In the genomic region with DNA sequence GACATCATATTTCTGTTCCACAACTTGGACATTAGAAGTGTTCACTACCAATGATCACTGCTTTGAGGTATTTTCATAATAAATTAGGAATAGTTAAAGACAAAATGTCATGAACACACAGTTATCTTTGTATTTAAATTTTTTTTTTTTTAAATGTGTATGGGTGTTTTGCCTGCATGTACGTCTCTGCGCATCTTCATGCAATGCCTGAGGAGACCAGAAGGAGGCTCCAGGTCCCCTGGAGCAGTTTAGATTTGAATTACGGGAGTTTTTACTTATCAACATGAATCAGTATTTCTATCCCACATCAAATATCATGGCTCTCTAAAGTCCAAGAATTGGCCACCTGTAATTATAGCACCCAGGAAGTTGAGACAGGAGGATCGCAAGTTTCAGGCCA, we compare ENCODE assay signal across 12 mouse cellular contexts. TPM values are rescaled to one million over a fixed set of nuclear protein-coding genes. Genes with fewer than 3 reads are reported as not detected.
A peak's percentile ranks its signal among the peaks of the same experiment; 100 is the strongest.
DNase-seq lines count a peak whose midpoint lies in the region; ATAC-seq and TF ChIP-seq lines count a peak whose summit lies in the region.
"Had no signal": no experiment of that assay in that cellular context is flagged by ENCODE, and none has a peak within 500 bp of the region (broad histone marks: within the 10 kb centered on the region; RNA-seq: fewer than 3 reads in every experiment).

No protein-coding gene starts in this region.

- 43% methylated on average over 4 of the region's 4 CpGs for WGBS in liver, adult 2 months

- H3K27ac ChIP-seq in liver, adult 2 months (replicated peaks; ENCODE audit: insufficient read depth, low read depth, low read length): no peak overlapping the region

- H3K9ac ChIP-seq in liver, adult 2 months (ENCODE audit: low read depth, low read length): no peak overlapping the region

- no peaks in the 10 kb centered on the region for H3K79me2 ChIP-seq in liver, adult 2 months (ENCODE audit: control insufficient read depth, insufficient read depth, low read length)

- H3K36me3 ChIP-seq in liver, adult 2 months (ENCODE audit: control insufficient read depth, insufficient read depth, low read length): no peaks in the 10 kb centered on the region

- no peak for ATAC-seq in cerebellum, adult (ENCODE audit: insufficient number of reproducible peaks, low FRiP score, low TSS enrichment)

- DNase-seq in embryo, embryonic 10.5 days (ENCODE audit: low spot score): peak; percentile 58
- DNase-seq in embryo, embryonic 9.5 days (ENCODE audit: extremely low spot score): no peak
- peak; percentile 44 for DNase-seq in liver, adult 2 months (ENCODE audit: extremely low read depth, low read depth, low spot score)
- no peak for DNase-seq in liver
- peak; percentile 52 for DNase-seq in ES-CJ7 (ENCODE audit: low read depth, low spot score)
- DNase-seq in retina, embryonic 14.5 days (ENCODE audit: low spot score): peak; percentile 44
- DNase-seq in urinary bladder, adult 2 months (ENCODE audit: low spot score): no peak
- DNase-seq: gastrocnemius, postnatal 25 days; kidney, adult 9 months had no signal

- H3K4me1 ChIP-seq in liver, adult 2 months (ENCODE audit: control insufficient read depth, insufficient read depth, low read length): 0 out of 2 replicates have a peak, but pooled peaks cover 1% of the 10 kb centered on the region

- no peak for TF ChIP-seq POLR2A in liver, adult 2 months (IDR thresholded peaks at IDR 0.05; ENCODE audit: extremely low read depth, insufficient read depth, low read length)

- TF ChIP-seq CTCF in liver, adult 2 months (IDR thresholded peaks at IDR 0.05; ENCODE audit: low read depth, low read length): peak; percentile 59; the same call in 1 of the 2 replicates

- H3K27me3 ChIP-seq in liver, adult 2 months (ENCODE audit: control insufficient read depth, insufficient read depth, low read length): no peaks in the 10 kb centered on the region

- no peak overlapping the region for H3K4me3 ChIP-seq in liver, adult 2 months (ENCODE audit: insufficient read depth, low read depth, low read length)

RNA-seq across cellular contexts. Expression of gene Hfe2, which starts 2.8 kb away (rescaled TPM):
- 29.6 and 36.4 TPM in 2 replicates for total RNA-seq in liver, adult 2 months (2014; rRNA removed)
- polyA plus RNA-seq in liver, adult 2 months (2012; rRNA removed): 93.8 and 98.4 TPM in 2 replicates
- polyA plus RNA-seq in urinary bladder, adult 2 months (2012; rRNA removed): 0.09 and 0.11 TPM in 2 replicates
- total RNA-seq: monocyte, adult 5-6 weeks had no signal

RNA-seq across cellular contexts. Expression of gene Txnip, which starts 35.6 kb away (rescaled TPM):
- 153 and 159 TPM in 2 replicates for total RNA-seq in liver, adult 2 months (2014; rRNA removed)
- polyA plus RNA-seq in liver, adult 2 months (2012; rRNA removed): 51.0 and 74.3 TPM in 2 replicates
- 712 and 742 TPM in 2 replicates for polyA plus RNA-seq in urinary bladder, adult 2 months (2012; rRNA removed)

RNA-seq across cellular contexts. Expression of gene Gm16253, which starts 54.6 kb away (rescaled TPM):
- not detected in 2 replicates for total RNA-seq in liver, adult 2 months (2014; rRNA removed)
- polyA plus RNA-seq in liver, adult 2 months (2012; rRNA removed): not detected in 2 replicates
- polyA plus RNA-seq in urinary bladder, adult 2 months (2012; rRNA removed): not detected in 2 replicates
- total RNA-seq: monocyte, adult 5-6 weeks had no signal
- polyA plus RNA-seq: embryonic facial prominence, embryonic 11.5 days had no signal

Comparison
In these comparisons a context has a peak if more than half of its experiments do, and no peak if none do; other contexts are left out.
1. DNase-seq: peak in embryo, embryonic 10.5 days (single experiment), liver, adult 2 months (single experiment), ES-CJ7 (single experiment) and retina, embryonic 14.5 days (single experiment); none in embryo, embryonic 9.5 days (single experiment), liver (single experiment) and urinary bladder, adult 2 months (single experiment).
2. RNA of gene Hfe2, which starts 2.8 kb away (polyA plus RNA-seq): 93.8 to 98.4 TPM in liver, adult 2 months; 0.09 to 0.11 TPM in urinary bladder, adult 2 months; every median in the first group is over 10 times any median in the second.